Mouse (Mus musculus) hindbrain, embryonic 12.5 days (tissue): ENCODE data around the gene Rac3. TPM values are rescaled to one million over a fixed set of nuclear protein-coding genes. Genes with fewer than 3 reads are reported as not detected.
"Not testable (repeated sequence)": the region's sequence is repeated elsewhere in the genome, so short reads cannot be mapped to it uniquely, and the experiment has no call there.

ENCODE experiments used
- ATAC-seq: fragments of 200-750 bp; cut with Nextera tagmentation; 2 replicates; pipeline ENCODE4 v1.8.0; 2017; ENCODE audit warnings: moderate TSS enrichment; ENCODE audit not compliant: low FRiP score
- H3K27ac ChIP-seq: fragments of 300-500 bp; sonication (generic); 2 replicates; pipeline ENCODE4 v1.5.1; 2016; ENCODE audit warnings: mild to moderate bottlenecking
- H3K27me3 ChIP-seq: fragments of 300-500 bp; sonication (generic); 2 replicates; pipeline ENCODE4 v1.6.1; 2016; ENCODE audit warnings: mild to moderate bottlenecking
- H3K36me3 ChIP-seq: fragments of 300-500 bp; sonication (generic); 2 replicates; pipeline ENCODE4 v1.6.1; 2016; ENCODE audit warnings: mild to moderate bottlenecking
- H3K4me1 ChIP-seq: fragments of 300-500 bp; sonication (generic); 2 replicates; pipeline ENCODE4 v1.6.1; 2016
- H3K4me2 ChIP-seq: fragments of 300-500 bp; sonication (generic); replicated peaks from 2 replicates; pipeline ENCODE4 v1.6.1; 2016; ENCODE audit warnings: mild to moderate bottlenecking
- H3K4me3 ChIP-seq: fragments of 300-500 bp; sonication (generic); 2 replicates; pipeline ENCODE4 v1.5.1; 2016; ENCODE audit warnings: mild to moderate bottlenecking
- H3K9ac ChIP-seq: fragments of 300-500 bp; sonication (generic); 2 replicates; pipeline ENCODE4 v1.6.1; 2016; ENCODE audit warnings: mild to moderate bottlenecking, moderate library complexity
- H3K9me3 ChIP-seq: fragments of 300-500 bp; sonication (generic); replicated peaks from 2 replicates; pipeline ENCODE4 v1.6.1; 2016; ENCODE audit warnings: mild to moderate bottlenecking
- WGBS: fragments of 180-500 bp; shearing (Covaris S2); methylation state at CpG from one replicate; pipeline ENCODE4 v1.1.7; 2016; 5-methylcytosine and 5-hydroxymethylcytosine counted together
- polyA plus RNA-seq: library from polyadenylated mRNA; unstranded; fragments of >200 nt; fragmentation: Nextera tagmentation; extraction: Ambion mirVana; gene quantifications from 2 replicates; pipeline ENCODE4 v1.2.1, GENCODE M21; 2016

Rac3 gene
- polyA plus RNA-seq, 1 experiment from 2014 or later, result 99.9 TPM

GRCm38 (mm10) chr11:120722761-120723382 is 1.6 kb downstream of the Rac3 start:
- Histone ChIP-seq H3K27ac (no peak overlapping the region), H3K36me3 (peaks cover 22% of the 10 kb centered on the region), H3K9ac (no peak overlapping the region), H3K9me3 (no peaks in the 10 kb centered on the region), H3K4me3 (no peak overlapping the region), H3K27me3 (peaks cover 21% of the 10 kb centered on the region), H3K4me2 (peak overlapping the region; percentile 91; the same call in 1 of the 2 replicates), H3K4me1 (peaks cover 24% of the 10 kb centered on the region)
- ATAC-seq, result no peak
- WGBS, result 89% methylated on average over 11 of the region's 11 CpGs

- WGBS, result 84% methylated on average over 7 of the region's 7 CpGs
- peaks cover 16% of the 10 kb centered on the region for H3K36me3 ChIP-seq
- no peak for ATAC-seq
- no peak overlapping the region for H3K4me3 ChIP-seq
- H3K4me2 ChIP-seq, result no peak overlapping the region
- H3K9me3 ChIP-seq, result no peaks in the 10 kb centered on the region
- H3K9ac ChIP-seq, result 0 out of 2 replicates have a peak overlapping the region, but pooled peaks have one; percentile 13
- peaks cover 26% of the 10 kb centered on the region for H3K27me3 ChIP-seq
- no peak overlapping the region for H3K27ac ChIP-seq
- H3K4me1 ChIP-seq, result peaks cover 24% of the 10 kb centered on the region
These were observed 2.2 kb downstream of the Rac3 start for GRCm38 (mm10) chr11:120723509-120723908.

- WGBS, result 20% methylated on average over 32 of the region's 36 CpGs
- no peaks in the 10 kb centered on the region for H3K36me3 ChIP-seq
These were observed 5.2 kb downstream of the Rac3 start for GRCm38 (mm10) chr11:120726243-120727168.

GRCm38 (mm10) chr11:120727169-120727527 is 5.9 kb downstream of the Rac3 start, which contains the start of gene Dcxr:
Gene Dcxr, minus strand, starts transcription at chr11:120727281.
- Histone ChIP-seq H3K4me3 (peak within 1 kb of the TSS; percentile 56), H3K27ac (no peak within 1 kb of the TSS), H3K4me2 (peak within 1 kb of the TSS; percentile 90), H3K9ac (peak within 1 kb of the TSS; percentile 69), H3K36me3 (no peaks in the 10 kb centered on the region), H3K27me3 (peaks cover 38% of the 10 kb centered on the region), H3K4me1 (peaks cover 15% of the 10 kb centered on the region), H3K9me3 (no peaks in the 10 kb centered on the region)
- peak; percentile 78 for ATAC-seq
- WGBS, result 1% methylated on average over 14 of the region's 14 CpGs

More at GRCm38 (mm10) chr11:120726243-120727168, 5.2 kb downstream of the Rac3 start:
- Histone ChIP-seq H3K4me1 (peaks cover 20% of the 10 kb centered on the region), H3K9ac (peak overlapping the region; percentile 69), H3K27ac (no peak overlapping the region), H3K27me3 (peaks cover 43% of the 10 kb centered on the region), H3K4me3 (peak overlapping the region; percentile 56), H3K4me2 (peak overlapping the region; percentile 90), H3K9me3 (no peaks in the 10 kb centered on the region)
- peak; percentile 27 for ATAC-seq

GRCm38 (mm10) chr11:120727564-120727963 is 6.3 kb downstream of the Rac3 start:
- no peak for ATAC-seq

GRCm38 (mm10) chr11:120728530-120729240 is 7.4 kb downstream of the Rac3 start:
- ATAC-seq, result no peak
- Histone ChIP-seq H3K27ac (no peak overlapping the region), H3K4me3 (no peak overlapping the region), H3K9ac (no peak overlapping the region), H3K9me3 (no peaks in the 10 kb centered on the region), H3K27me3 (peaks cover 30% of the 10 kb centered on the region), H3K4me2 (no peak overlapping the region), H3K4me1 (peaks cover 13% of the 10 kb centered on the region), H3K36me3 (no peaks in the 10 kb centered on the region)
- 66% methylated on average over 11 of the region's 11 CpGs for WGBS

More at GRCm38 (mm10) chr11:120727564-120727963, 6.3 kb downstream of the Rac3 start:
- Histone ChIP-seq H3K9ac (no peak overlapping the region), H3K4me1 (peaks cover 13% of the 10 kb centered on the region), H3K4me2 (peak overlapping the region; percentile 90), H3K4me3 (no peak overlapping the region), H3K9me3 (no peaks in the 10 kb centered on the region), H3K36me3 (no peaks in the 10 kb centered on the region), H3K27ac (no peak overlapping the region), H3K27me3 (peaks cover 34% of the 10 kb centered on the region)
- 64% methylated on average over 12 of the region's 12 CpGs for WGBS

- Histone ChIP-seq H3K4me2 (peak overlapping the region; percentile 36), H3K4me1 (peaks cover 13% of the 10 kb centered on the region), H3K27me3 (peaks cover 30% of the 10 kb centered on the region)
- ATAC-seq, H3K9me3 ChIP-seq, H3K27ac ChIP-seq, H3K36me3 ChIP-seq, H3K9ac ChIP-seq, H3K4me3 ChIP-seq: not testable (repeated sequence)
- WGBS, result 3% methylated on average over 18 of the region's 21 CpGs
These were observed 8.3 kb downstream of the Rac3 start for GRCm38 (mm10) chr11:120729432-120730050.

GRCm38 (mm10) chr11:120730331-120730870 is 9.1 kb downstream of the Rac3 start:
- Histone ChIP-seq H3K27me3 (peaks cover 30% of the 10 kb centered on the region), H3K4me1 (peaks cover 13% of the 10 kb centered on the region), H3K9me3 (no peaks in the 10 kb centered on the region), H3K9ac (no peak overlapping the region), H3K4me3 (no peak overlapping the region), H3K27ac (no peak overlapping the region), H3K36me3 (no peaks in the 10 kb centered on the region), H3K4me2 (no peak overlapping the region)
- ATAC-seq, result no peak
- 89% methylated on average over 10 of the region's 10 CpGs for whole genome bisulfite sequencing

GRCm38 (mm10) chr11:120731395-120731794 is 10.1 kb downstream of the Rac3 start:
- Histone ChIP-seq H3K4me3 (no peak overlapping the region), H3K27me3 (peaks cover 27% of the 10 kb centered on the region), H3K4me1 (peaks cover 11% of the 10 kb centered on the region), H3K9ac (no peak overlapping the region), H3K36me3 (no peaks in the 10 kb centered on the region), H3K9me3 (no peaks in the 10 kb centered on the region), H3K27ac (no peak overlapping the region), H3K4me2 (no peak overlapping the region)
- no peak for ATAC-seq
- WGBS, result 100% methylated on average over 1 of the region's 1 CpGs

- Histone ChIP-seq H3K36me3 (no peaks in the 10 kb centered on the region), H3K4me2 (no peak within 1 kb of the TSS), H3K4me1 (peaks cover 5% of the 10 kb centered on the region; the same call in 1 of the 2 replicates), H3K9me3 (no peaks in the 10 kb centered on the region), H3K27ac (no peak within 1 kb of the TSS), H3K27me3 (peaks cover 27% of the 10 kb centered on the region), H3K9ac (no peak within 1 kb of the TSS), H3K4me3 (no peak within 1 kb of the TSS)
- no peak for ATAC-seq
- 78% methylated on average over 12 of the region's 12 CpGs for WGBS
These were observed 10.8 kb downstream of the Rac3 start, which contains the start of gene Cbr2 for GRCm38 (mm10) chr11:120731858-120732680. Gene Cbr2, minus strand, starts transcription at chr11:120732114.

- H3K27ac ChIP-seq, result no peak overlapping the region
- H3K4me2 ChIP-seq, result no peak overlapping the region
- no peak overlapping the region for H3K9ac ChIP-seq
- 0 out of 2 replicates have a peak, but pooled peaks cover 5% of the 10 kb centered on the region for H3K4me1 ChIP-seq
- no peaks in the 10 kb centered on the region for H3K9me3 ChIP-seq
- peaks cover 22% of the 10 kb centered on the region for H3K27me3 ChIP-seq
- 67% methylated on average over 6 of the region's 6 CpGs for WGBS
- H3K36me3 ChIP-seq, result no peaks in the 10 kb centered on the region
- ATAC-seq, result no peak
- H3K4me3 ChIP-seq, result no peak overlapping the region
These were observed 12.3 kb downstream of the Rac3 start for GRCm38 (mm10) chr11:120733521-120733920.
